Mouse (Mus musculus): ENCODE results near the gene Ttc29.

DNA sequence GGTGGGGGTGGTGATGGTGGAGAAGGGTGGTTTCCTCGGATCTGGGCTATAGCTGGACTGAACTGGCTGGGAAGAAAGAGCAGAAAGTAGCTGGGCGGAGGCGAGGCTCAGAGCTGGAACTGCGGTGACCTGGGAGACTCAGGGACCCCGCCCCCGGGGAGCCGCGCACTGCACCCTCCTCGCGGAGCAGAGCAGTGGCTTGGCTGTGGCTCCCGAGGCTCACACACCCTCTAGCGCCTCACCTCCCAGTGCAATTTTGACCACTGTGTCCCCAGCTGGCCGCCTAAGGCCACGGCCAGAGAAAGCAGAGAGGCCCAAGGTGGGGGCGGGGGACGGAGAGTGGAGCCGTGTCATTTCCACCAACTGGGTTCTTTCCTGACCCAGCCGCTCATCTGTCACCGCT, 207.0 kb downstream of the Ttc29 start:
- TF ChIP-seq MAFK (IDR thresholded peaks at IDR 0.05; ENCODE audit: insufficient read depth, low read depth, low read length) (no peak), HCFC1 (IDR thresholded peaks at IDR 0.05; ENCODE audit: borderline replicate concordance, insufficient read depth, low read length) (no peak), ZNF384 (IDR thresholded peaks at IDR 0.05; ENCODE audit: low read depth, low read length) (no peak), ZC3H11A (IDR thresholded peaks at IDR 0.05; ENCODE audit: borderline replicate concordance, low read depth, low read length) (no peak)
